Mouse (Mus musculus) central nervous system, embryonic 14 days (tissue): ENCODE data around the gene Ccr1. TPM values are rescaled to one million over a fixed set of nuclear protein-coding genes. Genes with fewer than 3 reads are reported as not detected.

Experiments
- polyA plus RNA-seq: library from polyadenylated mRNA; depleted of rRNA; stranded (reverse); fragments of >200 nt; gene quantifications from 2 replicates; pipeline ENCODE4 v1.2.3, GENCODE M21; 2012; rRNA removed

Gene Ccr1
- polyA plus RNA-seq, result 1.4 and 1.8 TPM in 2 replicates

DNA sequence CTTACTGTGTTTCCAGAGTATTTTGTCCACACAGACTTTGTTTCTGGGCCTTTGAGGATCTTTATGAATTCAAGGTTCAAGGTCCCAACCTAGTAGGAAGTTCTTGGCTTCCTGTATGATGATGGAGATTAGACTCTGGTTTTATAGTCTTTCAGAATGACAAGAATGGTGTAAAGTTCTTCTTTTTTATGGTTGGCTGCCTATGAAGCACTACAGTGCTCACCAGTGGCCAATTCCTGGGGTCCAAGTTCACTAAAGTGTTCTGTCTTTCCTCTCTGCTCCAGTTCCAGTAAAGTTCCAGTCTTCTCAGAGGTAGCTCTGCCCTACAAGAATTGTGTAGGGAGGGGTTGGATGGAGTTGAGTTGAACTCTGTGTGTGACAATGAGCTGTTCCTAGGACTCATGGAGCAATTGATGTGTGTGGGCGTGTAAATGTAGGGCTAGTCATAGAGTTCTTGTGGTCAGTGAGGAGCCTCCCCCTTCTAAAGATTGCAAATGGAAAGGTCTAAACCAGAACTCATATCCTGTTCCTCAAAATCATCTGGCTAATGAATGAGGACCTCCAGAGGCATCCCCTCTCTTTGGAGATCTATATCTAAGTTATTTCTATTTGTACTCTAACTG lies at the start of gene Ccr1:
Ccr1 (minus strand) TSS at position 403 of the 623 bp plus-strand sequence.

GRCm38 (mm10) chr9:123978308-123978707 lies 9.8 kb upstream of the Ccr1 start, which contains the start of gene Ccr1l1:
Gene Ccr1l1, minus strand, starts transcription at chr9:123978408.

Other genes starting within 250 kb of the Ccr1 start
- not detected in 2 replicates for gene Cxcr6, start 162.2 kb downstream of the Ccr1 start, polyA plus RNA-seq
- 6.5 and 8.1 TPM in 2 replicates for gene Fyco1, start 116.8 kb downstream of the Ccr1 start, polyA plus RNA-seq
- not detected in 2 replicates for gene Xcr1, start 106.7 kb downstream of the Ccr1 start, polyA plus RNA-seq
- gene Ccr1l1, start 9.7 kb upstream of the Ccr1 start, polyA plus RNA-seq, result not detected in 2 replicates
- gene Ccr3, start 53.3 kb upstream of the Ccr1 start, polyA plus RNA-seq, result 0.01 TPM in 1 of 2 replicates, not detected in the other
- gene Ccr2, start 133.3 kb upstream of the Ccr1 start, polyA plus RNA-seq, result 0.55 and 0.86 TPM in 2 replicates
- 1.7 and 2.0 TPM in 2 replicates for gene Ccr5, start 152.9 kb upstream of the Ccr1 start, polyA plus RNA-seq